Mouse (Mus musculus) left cerebral cortex, postnatal 10 days (tissue): ENCODE results near the gene Cnot3. TPM values are rescaled to one million over a fixed set of nuclear protein-coding genes. Genes with fewer than 3 reads are reported as not detected.
"Not testable (repeated sequence)": the region's sequence is repeated elsewhere in the genome, so short reads cannot be mapped to it uniquely, and the experiment has no call there.

Experiments
- DNase-seq, 2 experiments: peaks; one replicate each; pipeline ENCODE4 v3.0.0; 2021 to 2022; ENCODE audit warnings: low spot score in 2 of 2, mixed read lengths in 1 of 2; ENCODE audit errors: extremely low spot score in 1 of 2
- intact Hi-C: fragments of 180-260 bp; cut with DNase I; formaldehyde crosslinking; loops from one replicate; pipeline ENCODE4 v1.15.1; 2025
- total RNA-seq, 2 experiments: library from RNA; stranded (reverse); gene quantifications; 2 replicates each; pipeline ENCODE4 v1.2.3; 2021

Cnot3 gene
- total RNA-seq, result 10 to 100 TPM; 48.2 to 60.9 TPM

GRCm38 (mm10) chr7:3644672-3645487 lies at the start of gene Cnot3:
Cnot3 (plus strand) TSS chr7:3645268.
- intact Hi-C loops, result no loop called here
- peak; percentile 99 for DNase-seq

- DNase-seq, intact Hi-C loops: not testable (repeated sequence)
Observed at GRCm38 (mm10) chr7:3597755-3598154, 47.3 kb upstream of the Cnot3 start.

- DNase-seq, result peak; percentile 63 to 71
- intact Hi-C loops, result loop anchor here (5.0 kb wide), 1 partner anchor 826 kb away; no protein-coding TSS in a partner anchor
Observed at GRCm38 (mm10) chr7:3601119-3601518, 43.9 kb upstream of the Cnot3 start.

- no peak for DNase-seq
- intact Hi-C loops, result no loop called here
Observed at GRCm38 (mm10) chr7:3606798-3607197, 38.3 kb upstream of the Cnot3 start.

GRCm38 (mm10) chr7:3607391-3607790 lies 37.7 kb upstream of the Cnot3 start:
- intact Hi-C loops, result no loop called here
- DNase-seq, result no peak

GRCm38 (mm10) chr7:3608668-3609067 lies 36.4 kb upstream of the Cnot3 start:
- intact Hi-C loops, result no loop called here
- no peak for DNase-seq

GRCm38 (mm10) chr7:3609082-3609481 lies 36.0 kb upstream of the Cnot3 start:
- intact Hi-C loops, result no loop called here
- peak in 1 of 2 experiments; percentile 54 for DNase-seq

- intact Hi-C loops, result no loop called here
- no peak for DNase-seq
Observed at GRCm38 (mm10) chr7:3610437-3610836, 34.6 kb upstream of the Cnot3 start.

GRCm38 (mm10) chr7:3611006-3611405 lies 34.1 kb upstream of the Cnot3 start:
- intact Hi-C loops, result no loop called here
- no peak for DNase-seq

GRCm38 (mm10) chr7:3614021-3614420 lies 31.0 kb upstream of the Cnot3 start:
- intact Hi-C loops, result no loop called here
- no peak for DNase-seq

GRCm38 (mm10) chr7:3616057-3616388 lies 29.0 kb upstream of the Cnot3 start, which contains the start of gene Oscar:
Oscar (minus strand) TSS chr7:3616157.
- intact Hi-C loops, result no loop called here
- DNase-seq, result no peak

GRCm38 (mm10) chr7:3616389-3617241 lies 28.5 kb upstream of the Cnot3 start:
- intact Hi-C loops, result no loop called here
- DNase-seq, result no peak

GRCm38 (mm10) chr7:3617242-3617995 lies 27.6 kb upstream of the Cnot3 start, which contains the start of gene Ndufa3:
Ndufa3 (plus strand) TSS chr7:3617373.
- intact Hi-C loops, result no loop called here
- peak; percentile 88 to 94 for DNase-seq

GRCm38 (mm10) chr7:3629030-3629429 lies 16.0 kb upstream of the Cnot3 start:
- intact Hi-C loops, result no loop called here
- no peak for DNase-seq

GRCm38 (mm10) chr7:3629543-3630477 lies 15.3 kb upstream of the Cnot3 start, which contains the start of the genes Tfpt and Prpf31:
Tfpt (minus strand) TSS chr7:3629929.
Prpf31 (plus strand) TSS chr7:3629985.
- peak; percentile 93 to 94 for DNase-seq
- intact Hi-C loops, result no loop called here

- intact Hi-C loops, result no loop called here
- DNase-seq, result no peak
Observed at GRCm38 (mm10) chr7:3630478-3630815, 14.6 kb upstream of the Cnot3 start.

- intact Hi-C loops, result no loop called here
- no peak for DNase-seq
Observed at GRCm38 (mm10) chr7:3643412-3643811, 1.7 kb upstream of the Cnot3 start.

- intact Hi-C loops, result no loop called here
- DNase-seq, result no peak
Observed at GRCm38 (mm10) chr7:3643843-3644242, 1.2 kb upstream of the Cnot3 start.
